Mouse (Mus musculus) CD4-positive naive resting alpha-beta T cell, adult 76 days (primary cell): Measurements from ENCODE around the gene Scai. TPM values are rescaled to one million over a fixed set of nuclear protein-coding genes. Genes with fewer than 3 reads are reported as not detected.

Experiments used
- total RNA-seq: library from RNA; stranded (reverse); gene quantifications from one replicate; pipeline ENCODE4 v1.2.4, GENCODE M21; 2023

Scai gene
- 35.6 TPM for total RNA-seq

GRCm38 (mm10) chr2:39190561-39191056, at the start of gene Scai:
Scai (minus strand) TSS chr2:39190734.

GRCm38 (mm10) chr2:39226019-39226640, 35.6 kb upstream of the Scai start, which contains the start of gene Ppp6c:
Ppp6c (minus strand) TSS chr2:39226451.

GRCm38 (mm10) chr2:39065400-39065987, 125.0 kb downstream of the Scai start, which contains the start of gene Golga1:
Golga1 (minus strand) TSS chr2:39065541.

Other genes starting within 250 kb of the Scai start
- 0.21 TPM for gene Wdr38, start 193.3 kb downstream of the Scai start, total RNA-seq
- 59.4 TPM for gene Arpc5l, start 185.4 kb downstream of the Scai start, total RNA-seq
- 979 TPM for gene Rpl35, start 185.1 kb downstream of the Scai start, total RNA-seq
- 27.7 TPM for gene Golga1, start 125.2 kb downstream of the Scai start, total RNA-seq
- gene Ppp6c, start 35.7 kb upstream of the Scai start, total RNA-seq: 65.8 TPM